Mouse (Mus musculus) gastrocnemius, postnatal 36 days (tissue): ENCODE results near the gene Ap5z1. TPM values are rescaled to one million over a fixed set of nuclear protein-coding genes. Genes with fewer than 3 reads are reported as not detected.
A peak's percentile ranks its signal among the peaks of the same experiment; 100 is the strongest.

Experiments used
- DNase-seq, 2 experiments: peaks; one replicate each; pipeline ENCODE4 v3.0.0; 2022
- intact Hi-C: fragments of 180-260 bp; cut with DNase I; formaldehyde crosslinking; loops from one replicate; pipeline ENCODE4 v1.15.1; 2025
- long read RNA-seq, 2 experiments: library from polyadenylated mRNA; stranded (forward); transcript quantifications; one replicate each; pipeline ENCODE4 v2.0.0; 2021
- total RNA-seq, 2 experiments: library from RNA; stranded (reverse); gene quantifications; 2 replicates each; pipeline ENCODE4 v1.2.3; 2021

Gene Ap5z1
- 1 to 10 TPM; 3.4 to 4.2 TPM for total RNA-seq
- long read RNA-seq, experiment 1, result 0 reads
- long read RNA-seq, experiment 2, partial matches to known transcripts, result 2 of 5 reads
- long read RNA-seq, experiment 2, other reads (novel, unspliced or antisense), result 3 of 5 reads

DNA sequence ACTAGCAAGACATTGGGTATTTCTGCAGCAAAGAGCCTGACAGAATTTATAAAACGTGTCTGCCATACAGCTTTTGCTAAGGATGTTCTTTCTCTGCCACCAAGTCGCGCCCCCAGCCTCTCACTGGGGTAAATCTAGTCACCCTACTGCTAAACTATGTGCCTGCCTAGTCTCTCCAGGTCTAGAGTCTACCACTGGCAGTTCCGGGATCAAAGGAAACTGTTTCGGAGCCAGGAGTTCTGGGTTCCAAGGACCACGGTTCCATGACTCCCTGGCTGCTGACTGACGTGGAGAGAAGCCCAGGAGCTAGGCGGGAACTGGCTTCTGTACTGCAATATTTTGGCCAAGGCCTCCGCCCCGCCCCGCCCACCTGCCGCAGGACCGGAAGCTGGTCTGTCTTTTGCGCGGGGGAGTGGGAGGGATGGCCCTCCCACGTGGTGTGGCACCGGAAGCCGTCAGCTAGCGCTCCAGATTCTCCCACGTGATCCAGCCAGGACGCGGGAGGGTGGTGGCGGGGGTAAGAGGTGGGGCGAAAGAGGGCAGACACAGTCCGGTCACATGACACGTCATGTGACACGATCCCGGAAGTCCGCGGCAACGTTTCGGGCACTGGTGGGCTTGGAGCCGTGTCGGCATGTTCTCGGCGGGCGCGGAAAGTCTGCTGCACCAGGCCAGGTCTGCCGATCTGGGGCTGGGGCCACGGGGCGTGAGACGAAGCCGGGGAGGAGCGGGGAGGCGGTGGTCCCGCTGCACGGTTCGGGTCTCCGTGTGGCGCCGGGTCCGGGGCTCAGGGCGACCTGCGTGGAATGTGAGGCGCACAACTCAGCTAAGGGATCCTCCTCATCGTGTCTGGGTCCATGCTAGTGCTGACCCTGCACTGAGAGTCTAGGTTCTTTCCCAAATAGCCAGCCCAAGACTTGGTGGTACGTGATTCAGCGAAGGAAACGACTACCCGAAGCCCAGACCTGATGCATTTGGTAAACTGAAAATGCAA, at the start of gene Ap5z1:
Gene Ap5z1, plus strand, starts transcription at position 484 of the 994 bp plus-strand sequence.
- DNase-seq, result peak; percentile 85 to 93
- intact Hi-C loops, result no loop called here

DNA sequence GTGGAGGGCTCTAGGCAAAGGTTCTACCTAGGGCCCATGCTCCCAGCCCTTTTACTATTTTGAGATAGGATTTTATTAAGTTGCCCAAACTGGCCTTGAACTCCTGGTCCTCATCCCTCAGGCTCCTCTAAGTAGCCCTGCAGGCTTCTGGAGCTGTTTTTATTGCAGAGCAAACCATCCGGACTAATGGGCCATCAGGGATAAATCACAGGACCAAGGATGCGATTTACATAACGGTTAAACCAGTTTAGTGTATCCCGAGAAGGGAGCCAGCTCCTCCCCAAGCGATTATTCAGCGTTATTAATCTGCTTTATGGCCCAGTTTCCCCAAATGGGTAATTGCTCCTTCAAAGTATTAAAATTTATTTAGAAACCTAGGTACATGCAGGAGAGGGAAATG, 48.3 kb upstream of the Ap5z1 start:
- intact Hi-C loops, result no loop called here
- no peak for DNase-seq

GRCm38 (mm10) chr5:142416070-142416775, 47.5 kb upstream of the Ap5z1 start:
- intact Hi-C loops, result no loop called here
- no peak for DNase-seq

DNA sequence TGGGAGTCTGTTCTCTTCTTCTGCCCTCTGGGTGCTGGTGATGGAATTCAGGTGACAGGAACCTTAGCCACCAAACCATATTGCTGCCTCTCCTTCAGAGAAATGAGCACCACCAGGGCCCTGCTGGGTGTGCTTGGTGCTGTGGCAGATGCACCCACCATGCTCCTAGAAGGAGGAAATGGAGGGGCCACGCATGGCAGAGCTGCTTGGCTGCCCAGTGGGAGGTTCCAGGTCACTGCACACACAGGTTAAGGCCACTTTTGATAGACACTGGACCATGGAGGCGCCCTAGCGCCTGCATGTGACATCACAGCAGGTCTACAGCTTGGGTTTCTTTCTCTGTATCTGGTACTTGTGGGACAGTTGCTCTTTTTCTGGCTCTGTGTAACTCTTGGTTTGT, 46.6 kb upstream of the Ap5z1 start:
- DNase-seq, result no peak
- intact Hi-C loops, result no loop called here

GRCm38 (mm10) chr5:142417876-142418275, 45.9 kb upstream of the Ap5z1 start:
- intact Hi-C loops, result no loop called here
- DNase-seq, result no peak

GRCm38 (mm10) chr5:142418419-142418818, 45.3 kb upstream of the Ap5z1 start:
- DNase-seq, result no peak
- intact Hi-C loops, result no loop called here

- intact Hi-C loops, result no loop called here
- no peak for DNase-seq
These were observed 43.4 kb upstream of the Ap5z1 start for GRCm38 (mm10) chr5:142420317-142420716.

DNA sequence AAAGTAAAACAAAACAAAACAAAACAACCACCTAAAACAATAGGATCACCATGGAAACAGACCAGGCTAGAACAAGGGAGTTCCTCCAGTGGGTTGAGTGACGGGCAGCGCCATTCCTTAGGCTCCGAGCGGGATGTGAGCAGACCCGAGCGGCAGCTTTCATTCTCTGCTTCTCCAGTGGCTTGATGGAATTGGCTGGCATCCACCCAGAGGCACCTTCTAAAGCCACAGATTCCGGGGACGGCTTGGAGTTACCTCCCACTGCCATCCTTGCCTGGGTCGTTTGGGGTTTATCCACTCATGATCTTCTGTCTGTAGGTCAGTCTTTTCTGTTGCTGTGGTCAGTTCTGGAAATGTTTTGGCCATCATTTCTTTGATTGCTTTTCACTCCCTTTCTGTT, 42.8 kb upstream of the Ap5z1 start:
- intact Hi-C loops, result no loop called here
- no peak for DNase-seq

- DNase-seq, result no peak
- intact Hi-C loops, result no loop called here
These were observed 41.9 kb upstream of the Ap5z1 start for GRCm38 (mm10) chr5:142421886-142422285.

- no peak for DNase-seq
- intact Hi-C loops, result no loop called here
These were observed 40.6 kb upstream of the Ap5z1 start for GRCm38 (mm10) chr5:142423141-142423540.

- intact Hi-C loops, result no loop called here
- DNase-seq, result no peak
These were observed 40.0 kb upstream of the Ap5z1 start for GRCm38 (mm10) chr5:142423701-142424100.

GRCm38 (mm10) chr5:142424627-142425349, 39.0 kb upstream of the Ap5z1 start:
- peak; percentile 76 to 82 for DNase-seq
- intact Hi-C loops, result no loop called here

GRCm38 (mm10) chr5:142426476-142426875, 37.3 kb upstream of the Ap5z1 start:
- no peak for DNase-seq
- intact Hi-C loops, result no loop called here

GRCm38 (mm10) chr5:142427876-142428275, 35.9 kb upstream of the Ap5z1 start:
- intact Hi-C loops, result no loop called here
- no peak for DNase-seq

DNA sequence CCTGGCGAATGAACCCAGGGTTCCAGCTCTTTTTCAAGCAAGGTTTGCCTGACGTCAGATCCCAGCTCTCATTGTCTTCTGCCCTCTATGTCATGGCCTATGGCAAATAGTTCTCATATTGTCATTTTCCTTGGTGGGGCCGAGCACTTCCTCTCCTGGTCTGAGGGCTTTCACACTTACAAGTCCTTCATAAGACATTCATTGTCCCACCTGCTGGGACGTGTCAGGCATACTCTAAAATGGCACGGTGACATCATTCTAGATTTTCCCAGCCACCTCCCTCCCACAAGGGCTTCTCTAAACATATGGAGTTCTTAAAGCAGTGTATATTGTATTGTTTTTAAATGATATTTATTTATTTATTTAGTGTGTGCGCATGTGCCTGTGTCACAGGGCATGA, 35.1 kb upstream of the Ap5z1 start:
- intact Hi-C loops, result no loop called here
- DNase-seq, result no peak

DNA sequence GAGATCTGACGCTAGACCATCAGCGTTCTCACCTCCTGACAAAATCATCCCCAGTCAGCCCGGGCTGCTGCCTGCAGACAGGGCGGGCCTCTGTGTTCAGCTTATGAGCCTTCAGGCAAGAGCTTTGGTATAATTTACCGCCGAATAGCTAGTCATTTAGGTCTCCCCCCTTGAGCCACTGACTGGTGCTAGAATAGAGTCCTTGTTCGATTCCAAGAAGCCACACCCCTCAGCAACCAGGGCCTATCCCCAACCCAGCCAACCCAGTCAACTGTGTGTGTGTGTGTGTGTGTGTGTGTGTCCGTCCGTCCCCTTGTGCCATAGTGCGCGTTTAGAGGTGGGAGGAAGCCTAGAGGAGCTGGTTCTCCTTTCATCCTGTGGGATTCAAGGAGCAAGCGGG, 32.7 kb upstream of the Ap5z1 start:
- intact Hi-C loops, result no loop called here

DNA sequence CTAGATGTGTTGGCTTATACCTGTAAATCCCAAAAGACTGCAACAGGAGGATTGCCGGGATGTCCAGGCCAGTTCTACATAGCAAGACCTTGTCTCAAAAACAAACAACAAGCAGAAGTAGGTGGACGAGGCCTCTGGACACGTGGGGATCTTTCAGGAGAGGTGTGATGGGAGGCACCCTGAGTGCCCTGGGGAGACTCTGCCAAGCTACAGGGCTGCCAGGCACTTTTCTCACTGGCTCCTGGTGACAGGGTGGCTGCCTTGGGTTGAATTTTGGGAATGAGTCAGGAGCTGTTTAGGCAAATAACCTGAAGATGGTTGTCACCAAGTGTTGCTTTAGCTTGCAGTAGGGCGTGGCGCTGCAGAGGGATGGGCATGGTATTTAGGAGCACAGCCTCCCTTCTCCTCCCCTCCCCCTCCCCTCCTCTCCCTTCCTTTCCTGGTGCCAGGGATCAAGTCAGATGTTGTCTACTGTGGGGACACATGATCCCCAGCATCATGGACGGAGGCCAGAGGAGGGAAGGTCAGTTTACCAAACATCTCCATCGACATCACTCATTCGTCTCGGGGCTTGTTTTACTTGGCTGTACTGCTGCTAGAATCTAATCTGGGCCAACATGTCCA, 31.8 kb upstream of the Ap5z1 start:
- DNase-seq, result peak; percentile 43 to 65
- intact Hi-C loops, result no loop called here

More for the DNA sequence above, 32.7 kb upstream of the Ap5z1 start:
- no peak for DNase-seq

DNA sequence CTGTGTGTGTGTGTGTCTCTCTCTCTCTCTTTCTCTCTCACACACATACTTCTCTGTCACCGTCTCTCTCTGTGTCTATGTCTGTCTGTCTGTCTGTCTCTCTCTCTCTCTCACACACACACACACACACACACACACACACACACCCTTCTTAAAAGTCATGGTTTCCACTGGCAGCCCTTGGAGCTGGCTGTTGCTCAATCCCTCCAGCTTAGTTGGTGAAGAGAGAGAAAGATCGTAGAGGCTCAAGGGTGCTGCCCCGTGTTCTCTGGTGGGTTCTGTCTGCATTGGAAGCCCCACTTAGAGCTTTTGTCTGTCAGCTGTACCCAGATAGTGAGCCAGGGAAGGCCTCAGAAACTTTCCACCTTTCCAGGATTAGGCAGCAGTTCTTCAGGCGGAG, 31.0 kb upstream of the Ap5z1 start:
- intact Hi-C loops, result no loop called here
- DNase-seq, result no peak

GRCm38 (mm10) chr5:142434052-142434451, 29.7 kb upstream of the Ap5z1 start:
- DNase-seq, result no peak
- intact Hi-C loops, result no loop called here

GRCm38 (mm10) chr5:142435736-142436135, 28.0 kb upstream of the Ap5z1 start:
- intact Hi-C loops, result no loop called here
- no peak for DNase-seq
